Mouse (Mus musculus): ENCODE measurements around the gene Amy2a1. TPM values are rescaled to one million over a fixed set of nuclear protein-coding genes. Genes with fewer than 3 reads are reported as not detected.

Gene Amy2a1
- not detected for polyA plus RNA-seq (2015; fragmentation: Illumina TruSeq; extraction: RNeasy Lipid Tissue Mini Kit (QIAGEN cat#74804); ENCODE audit: low read depth, low replicate concordance)

DNA sequence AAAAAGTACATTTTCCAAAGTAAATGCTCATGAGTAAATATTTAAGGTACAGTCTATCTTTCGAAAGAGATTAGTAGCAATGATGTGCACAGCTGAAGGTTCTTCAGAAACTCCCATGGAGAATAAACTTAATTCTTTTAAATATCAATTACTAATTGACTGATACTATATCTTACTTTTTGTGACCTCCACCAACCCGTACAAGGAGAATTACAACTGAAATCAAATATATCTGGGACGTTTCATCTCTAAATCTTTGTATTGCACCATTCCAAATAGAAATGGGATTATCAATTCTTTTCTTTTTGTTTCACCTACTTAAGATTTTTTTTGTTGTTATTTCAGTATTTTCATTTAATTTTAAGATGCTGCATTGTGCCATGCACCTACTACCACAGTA is at the start of gene Amy2a1:
Amy2a1 (minus strand) TSS at position 101 of the 400 bp plus-strand sequence.

Other genes with a start within 250 kb of the Amy2a1 start
- gene Amy2a4, start 241.0 kb downstream of the Amy2a1 start, polyA plus RNA-seq (2015; fragmentation: Illumina TruSeq; extraction: RNeasy Lipid Tissue Mini Kit (QIAGEN cat#74804); ENCODE audit: low read depth, low replicate concordance), result not detected
- not detected for gene Amy2a3, start 208.4 kb downstream of the Amy2a1 start, polyA plus RNA-seq (2015; fragmentation: Illumina TruSeq; extraction: RNeasy Lipid Tissue Mini Kit (QIAGEN cat#74804); ENCODE audit: low read depth, low replicate concordance)
- gene Amy2a2, start 175.8 kb downstream of the Amy2a1 start, polyA plus RNA-seq (2015; fragmentation: Illumina TruSeq; extraction: RNeasy Lipid Tissue Mini Kit (QIAGEN cat#74804); ENCODE audit: low read depth, low replicate concordance), result not detected
- gene Amy1, start 74.3 kb upstream of the Amy2a1 start, polyA plus RNA-seq (2015; fragmentation: Illumina TruSeq; extraction: RNeasy Lipid Tissue Mini Kit (QIAGEN cat#74804); ENCODE audit: low read depth, low replicate concordance), result 28.9 TPM
- gene Rnpc3, start 97.7 kb upstream of the Amy2a1 start, polyA plus RNA-seq (2015; fragmentation: Illumina TruSeq; extraction: RNeasy Lipid Tissue Mini Kit (QIAGEN cat#74804); ENCODE audit: low read depth, low replicate concordance), result 31.0 TPM